Mouse (Mus musculus): ENCODE measurements around the gene 1810013L24Rik. TPM values are rescaled to one million over a fixed set of nuclear protein-coding genes. Genes with fewer than 3 reads are reported as not detected.

The 1810013L24Rik gene
- total RNA-seq (2022) = 100 to 1,000 TPM in 2 of 4 experiments, 10 to 100 TPM in 2; 97.6 to 111 (median 103) TPM

DNA sequence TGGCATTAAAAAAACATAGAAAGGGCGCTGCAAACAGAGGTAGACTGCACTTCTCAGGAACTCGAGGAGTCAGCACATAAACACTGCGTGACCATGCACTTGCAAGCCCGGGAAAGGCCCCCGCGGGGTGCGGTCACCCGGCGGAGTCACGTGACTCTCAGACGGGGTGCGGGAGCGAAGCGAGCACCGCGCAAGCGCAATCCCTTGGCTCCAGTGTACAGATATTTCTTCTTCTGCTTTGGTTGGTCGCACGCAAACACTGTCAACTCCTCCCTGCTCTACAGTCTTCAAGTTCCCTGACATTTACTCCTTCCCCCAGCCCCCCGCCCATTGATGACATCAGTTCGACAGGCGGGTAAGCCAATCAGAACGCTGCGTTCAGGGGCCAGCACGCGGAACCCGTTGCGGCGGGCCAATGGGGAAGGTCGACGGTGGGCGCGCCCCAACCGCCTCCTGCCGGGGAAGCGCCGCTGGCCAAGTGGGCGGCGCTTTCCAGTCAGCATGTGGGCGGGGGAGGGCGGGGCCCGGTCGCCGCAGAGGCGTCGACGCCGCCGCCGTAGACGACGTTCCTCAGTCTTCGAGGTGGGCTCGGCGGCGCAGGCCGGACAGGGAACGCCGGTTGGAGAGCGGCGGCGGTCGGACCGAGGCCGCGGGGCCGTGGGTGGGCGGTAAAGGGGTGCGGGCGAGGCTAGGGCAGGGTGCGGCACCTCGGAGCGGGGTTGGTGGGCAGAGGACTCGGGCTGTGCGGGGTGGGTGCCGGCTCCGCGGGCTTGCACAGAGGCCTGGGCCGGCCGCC lies at the start of gene 1810013L24Rik:
TSS of gene 1810013L24Rik (plus strand) at position 537 of the 796 bp plus-strand sequence.
- DNase-seq (ENCODE audit: low spot score in 2 of 2) = peak; percentile 95 to 97

DNA sequence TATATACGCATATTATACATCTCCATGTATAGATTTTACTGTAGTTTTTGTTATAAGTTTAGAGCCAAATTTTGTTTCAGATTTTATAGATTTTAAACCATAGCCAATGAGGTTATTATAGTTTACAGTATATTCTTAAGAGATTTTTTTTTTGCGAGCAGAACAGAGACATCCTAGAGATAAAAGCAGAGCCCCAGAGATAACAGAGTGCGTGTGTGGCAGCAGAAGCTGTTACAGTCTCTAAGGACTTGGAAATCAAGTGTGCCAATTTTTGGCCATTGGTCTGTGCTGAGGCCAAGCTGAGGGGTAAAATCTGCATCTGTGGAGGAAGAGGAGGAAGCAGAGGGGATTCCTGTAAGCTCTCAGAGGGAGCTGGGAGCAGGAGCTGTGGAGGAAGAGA lies 49.7 kb upstream of the 1810013L24Rik start:
- DNase-seq (ENCODE audit: low spot score in 2 of 2) = no peak

DNA sequence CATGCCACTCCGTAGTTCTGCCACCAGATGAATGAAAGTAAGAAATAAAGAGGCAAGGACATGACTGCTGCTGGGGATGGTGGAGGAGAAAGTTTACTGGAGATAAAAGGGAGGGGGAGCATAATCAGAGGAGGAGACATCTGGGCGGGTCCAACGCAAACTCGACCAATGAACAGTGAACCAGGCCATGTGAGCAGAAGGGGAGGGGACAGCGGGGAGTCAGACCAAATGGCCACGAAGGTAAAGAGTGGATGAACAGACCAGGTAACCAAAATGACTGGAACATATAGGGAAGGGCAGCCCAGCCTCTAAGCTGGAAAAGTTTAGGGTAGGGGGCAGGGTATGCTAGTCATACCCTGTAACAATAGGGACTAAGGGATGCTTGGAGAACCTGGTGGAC lies 48.7 kb upstream of the 1810013L24Rik start:
- DNase-seq (ENCODE audit: low spot score in 2 of 2) = no peak

DNA sequence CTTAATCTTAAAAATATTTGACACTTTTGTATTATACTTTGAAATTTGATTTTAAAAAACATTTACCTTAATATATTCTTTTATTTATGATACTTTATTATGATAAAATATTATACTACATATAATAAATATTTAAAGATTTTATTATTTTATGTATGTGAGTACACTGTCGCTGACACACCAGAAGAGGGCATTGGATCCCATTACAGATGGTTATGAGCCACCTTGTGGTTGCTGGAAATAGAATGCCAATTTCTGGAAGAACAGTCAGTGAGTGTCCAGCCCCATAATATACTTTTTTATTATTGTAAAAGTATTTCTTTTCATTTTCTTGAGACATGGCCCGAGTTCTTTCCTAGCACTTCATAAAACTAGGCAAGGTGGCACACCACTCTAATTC lies 48.2 kb upstream of the 1810013L24Rik start:
- DNase-seq (ENCODE audit: low spot score in 2 of 2) = no peak

DNA sequence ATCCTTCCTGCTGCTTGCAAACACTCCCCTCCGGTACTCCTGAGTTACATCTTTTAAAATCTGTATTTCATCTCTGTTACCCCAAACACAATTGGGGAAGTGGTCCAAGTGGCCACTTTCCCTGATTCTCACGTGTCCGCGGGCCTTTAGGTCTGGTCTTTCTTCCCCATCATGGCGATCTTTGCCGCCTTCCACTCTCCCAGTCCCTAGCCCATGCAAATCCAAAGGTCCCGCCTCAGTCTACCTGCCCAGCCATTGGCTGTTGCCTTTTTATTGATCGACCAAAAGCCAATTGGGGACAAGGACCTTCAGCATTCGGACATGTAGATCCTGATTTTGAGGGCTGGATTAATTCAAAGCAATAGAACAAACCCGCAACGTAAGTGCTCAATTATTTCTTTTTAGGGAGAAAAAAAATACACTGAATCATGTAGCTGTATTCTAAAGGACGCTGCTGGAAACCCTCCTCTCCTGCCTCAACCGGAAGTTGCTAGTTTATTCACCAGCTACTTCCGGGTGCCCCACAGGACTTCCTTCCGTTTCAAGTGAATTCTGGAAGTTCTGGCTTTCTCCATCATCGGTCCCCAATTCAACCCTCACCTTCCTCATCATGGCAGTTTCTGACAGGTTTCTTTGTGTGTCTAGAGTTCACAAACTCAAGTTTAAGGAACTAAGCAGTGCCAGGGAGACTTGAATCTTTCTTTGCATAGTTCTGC lies 46.5 kb upstream of the 1810013L24Rik start:
- no peak for DNase-seq (ENCODE audit: low spot score in 2 of 2)

DNA sequence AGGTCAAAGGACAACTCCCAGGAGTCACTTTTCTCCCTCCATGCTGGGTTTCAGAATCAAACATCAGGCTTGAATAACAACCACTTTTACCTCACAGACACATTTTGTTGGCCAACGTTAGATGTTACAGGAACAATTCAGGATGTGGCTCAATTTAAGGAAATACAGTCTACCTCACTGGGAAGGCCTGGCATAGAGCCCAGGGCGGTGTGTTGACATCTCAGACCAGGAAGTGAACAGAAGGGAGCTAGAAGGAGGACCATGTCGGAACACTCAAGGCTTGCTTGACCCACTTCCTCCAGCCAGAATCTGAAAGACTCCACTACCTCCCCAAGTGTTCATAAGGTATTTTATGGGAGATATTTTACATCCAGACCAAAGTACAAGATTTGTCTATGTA lies 45.1 kb upstream of the 1810013L24Rik start:
- no peak for DNase-seq (ENCODE audit: low spot score in 2 of 2)

DNA sequence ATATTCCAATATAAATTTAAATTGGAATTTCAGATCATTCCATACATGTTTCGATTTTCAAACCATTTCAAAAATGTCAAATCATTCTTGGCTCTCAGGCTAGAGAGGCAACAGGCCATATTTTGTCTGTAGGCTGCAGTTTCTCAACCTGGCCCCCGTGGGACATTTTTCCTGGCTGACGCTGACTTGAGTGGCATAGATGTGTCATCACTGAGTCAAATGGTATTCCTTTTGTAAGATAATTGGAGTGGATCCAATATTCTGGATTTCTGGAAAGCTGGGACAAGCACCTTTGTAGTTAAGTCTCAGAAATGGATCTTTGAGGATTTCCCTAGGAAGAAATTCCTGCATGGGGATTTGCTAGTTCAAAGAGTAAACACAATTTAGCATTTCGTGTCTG lies 39.0 kb upstream of the 1810013L24Rik start:
- no peak for DNase-seq (ENCODE audit: low spot score in 2 of 2)

DNA sequence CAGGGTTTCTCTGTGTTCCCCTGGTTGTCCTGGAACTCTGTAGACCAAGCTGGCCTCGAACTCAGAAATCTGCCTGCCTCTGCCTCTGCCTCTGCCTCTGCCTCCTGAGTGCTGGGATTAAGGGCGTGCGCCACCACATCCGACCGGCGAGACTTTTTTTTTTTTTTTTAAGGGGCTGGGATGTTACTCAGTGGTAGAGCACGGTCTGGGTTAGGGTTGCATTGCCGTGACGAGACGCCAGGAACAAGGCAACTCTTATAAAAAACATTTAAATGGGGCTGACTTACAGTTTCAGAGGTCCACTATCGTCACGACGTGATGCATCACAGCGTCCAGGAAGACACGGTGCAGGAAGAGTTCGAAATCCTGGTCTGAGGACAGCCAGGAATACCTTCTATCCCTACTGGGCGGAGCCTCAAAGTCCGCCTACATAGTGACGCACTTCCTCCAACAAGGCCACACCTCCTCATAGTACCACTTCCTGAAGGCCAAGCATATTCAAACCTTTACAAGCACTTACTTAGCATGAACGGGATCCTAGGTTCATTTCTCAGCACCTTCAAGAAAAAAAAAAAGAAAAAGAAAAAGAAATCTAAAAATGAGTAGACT lies 37.8 kb upstream of the 1810013L24Rik start, which contains the start of gene Usp7:
TSS of gene Usp7 (minus strand) at position 360 of the 609 bp plus-strand sequence.
- DNase-seq (ENCODE audit: low spot score in 2 of 2) = no peak

DNA sequence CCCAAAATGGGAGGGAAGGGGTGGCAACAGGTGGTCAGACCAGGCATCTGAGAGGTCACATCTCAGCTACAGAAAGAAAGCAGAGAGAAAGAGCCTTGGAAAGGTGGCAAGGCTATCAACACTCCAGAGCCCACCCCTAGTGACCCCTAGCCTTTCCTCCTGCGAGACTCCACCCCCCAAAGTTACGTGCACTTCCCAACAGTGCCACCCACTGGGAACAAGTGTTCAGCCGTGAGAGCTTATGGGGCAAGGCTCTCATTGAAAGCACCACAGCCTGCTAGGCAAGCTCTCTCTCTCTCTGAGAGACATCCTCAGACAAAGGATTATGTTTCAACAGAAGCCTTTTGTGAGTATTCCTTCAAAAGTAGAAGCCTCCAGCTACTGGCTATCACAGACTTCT lies 34.9 kb upstream of the 1810013L24Rik start:
- no peak for DNase-seq (ENCODE audit: low spot score in 2 of 2)

DNA sequence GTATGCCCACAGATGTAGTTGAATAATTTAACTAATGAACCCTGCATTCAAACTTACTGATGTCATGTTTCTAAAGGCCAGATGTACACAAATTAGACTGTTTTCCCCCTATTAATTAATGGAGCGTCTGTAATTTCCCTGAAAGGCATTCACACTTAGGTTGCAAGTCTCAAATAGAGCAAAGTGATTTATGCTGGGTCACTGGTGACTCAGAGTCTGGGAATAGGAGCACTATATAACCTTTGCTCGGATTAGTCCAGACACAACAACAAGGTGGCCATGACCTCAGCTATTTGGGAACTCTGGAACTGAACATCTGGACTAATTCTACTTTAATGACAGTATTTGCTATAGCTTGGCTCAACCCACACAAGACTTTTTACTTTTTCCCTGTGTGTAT lies 34.0 kb upstream of the 1810013L24Rik start:
- DNase-seq (ENCODE audit: low spot score in 2 of 2) = no peak

DNA sequence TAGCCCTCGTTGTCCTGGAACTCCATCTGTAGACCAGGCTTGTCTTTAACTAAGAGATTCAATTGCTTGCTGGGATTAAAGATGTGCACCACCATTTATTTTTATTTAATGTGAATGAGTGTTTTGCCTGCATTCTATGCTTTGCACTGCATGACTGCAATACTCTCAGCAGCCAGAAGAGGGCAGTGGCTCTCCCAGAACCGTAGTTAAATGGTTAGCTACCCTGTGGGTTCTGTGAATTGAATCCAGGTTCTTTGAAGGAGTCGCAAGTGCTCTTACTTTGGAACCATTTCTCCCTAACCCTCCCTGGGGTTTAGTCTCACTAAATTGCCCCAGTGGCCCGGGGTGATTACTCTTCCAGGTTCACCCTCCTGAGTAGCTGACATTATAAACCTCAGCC lies 23.2 kb upstream of the 1810013L24Rik start:
- DNase-seq (ENCODE audit: low spot score in 2 of 2) = no peak

DNA sequence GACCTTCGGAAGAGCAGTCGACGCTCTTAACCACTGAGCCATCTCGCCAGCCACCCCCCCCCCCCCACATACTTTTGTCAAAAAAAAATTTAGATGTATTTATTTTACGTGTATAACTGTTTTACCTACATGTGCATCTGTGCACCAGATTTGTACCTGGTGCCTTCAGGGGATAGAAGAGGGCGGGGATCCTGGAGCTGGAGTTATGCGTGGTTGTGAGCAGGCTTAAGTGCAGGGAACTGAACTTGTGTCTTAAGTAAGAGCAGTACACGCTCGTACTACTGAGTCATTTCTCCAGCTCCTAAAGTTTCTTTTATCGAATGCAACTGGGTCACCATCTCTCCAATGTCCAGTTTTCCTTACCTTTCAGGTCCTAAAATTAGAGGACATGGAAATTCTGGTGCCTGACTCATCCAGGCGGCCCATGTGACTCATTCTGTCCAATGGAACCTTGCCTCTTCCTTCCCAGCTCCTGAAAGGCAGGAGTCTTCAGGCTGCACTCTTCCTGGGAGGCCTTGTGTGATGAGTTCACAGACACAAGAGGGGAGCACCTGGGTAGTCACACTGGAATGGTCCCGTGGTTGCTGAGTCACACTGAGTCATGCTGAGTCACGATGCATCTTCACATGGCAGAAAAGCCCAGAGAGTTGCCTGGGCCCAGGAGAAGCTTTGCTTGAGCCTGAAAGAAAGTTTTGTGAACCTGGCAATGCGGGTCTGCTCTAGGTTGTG lies 19.3 kb upstream of the 1810013L24Rik start:
- no peak for DNase-seq (ENCODE audit: low spot score in 2 of 2)

DNA sequence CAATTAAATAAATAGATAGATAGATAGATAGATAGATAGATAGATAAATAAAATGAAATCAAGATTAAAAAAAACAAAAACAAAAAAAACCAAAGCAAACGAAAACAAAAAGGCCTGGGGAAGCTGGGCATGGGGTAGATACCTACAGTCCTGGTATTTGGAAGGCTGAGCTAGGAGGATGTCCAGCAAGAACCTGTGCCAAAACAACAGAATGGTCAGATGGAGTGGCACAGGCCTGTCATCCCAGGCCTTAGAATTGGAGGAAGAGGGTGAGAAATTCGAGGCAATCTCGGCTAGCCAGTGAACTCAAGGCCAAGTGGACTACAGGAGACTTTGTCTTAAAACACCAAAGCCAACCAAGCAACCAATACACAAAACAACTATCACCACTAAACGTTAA lies 12.0 kb upstream of the 1810013L24Rik start:
- no peak for DNase-seq (ENCODE audit: low spot score in 2 of 2)

DNA sequence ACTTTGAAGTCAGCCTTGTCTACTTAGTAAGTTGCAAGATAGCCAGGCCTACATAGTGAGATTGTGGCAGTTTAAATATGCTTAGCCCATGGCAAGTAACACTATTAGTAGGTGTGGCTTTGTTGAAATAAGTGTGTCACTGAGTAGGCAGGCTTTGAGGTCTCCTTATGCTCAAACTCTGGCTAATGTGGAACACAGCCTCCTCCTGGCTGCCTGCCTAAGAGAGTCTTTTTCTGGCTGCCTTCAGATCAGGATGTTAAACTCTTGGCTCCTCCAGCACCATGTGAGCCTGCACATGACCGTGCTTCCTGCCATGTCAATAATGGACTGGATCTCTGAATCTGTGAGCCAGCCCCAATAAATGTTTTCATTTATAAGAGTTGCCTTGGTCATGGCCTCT lies 8.5 kb upstream of the 1810013L24Rik start:
- peak in 1 of 2 experiments; percentile 53 for DNase-seq (ENCODE audit: low spot score in 2 of 2)

DNA sequence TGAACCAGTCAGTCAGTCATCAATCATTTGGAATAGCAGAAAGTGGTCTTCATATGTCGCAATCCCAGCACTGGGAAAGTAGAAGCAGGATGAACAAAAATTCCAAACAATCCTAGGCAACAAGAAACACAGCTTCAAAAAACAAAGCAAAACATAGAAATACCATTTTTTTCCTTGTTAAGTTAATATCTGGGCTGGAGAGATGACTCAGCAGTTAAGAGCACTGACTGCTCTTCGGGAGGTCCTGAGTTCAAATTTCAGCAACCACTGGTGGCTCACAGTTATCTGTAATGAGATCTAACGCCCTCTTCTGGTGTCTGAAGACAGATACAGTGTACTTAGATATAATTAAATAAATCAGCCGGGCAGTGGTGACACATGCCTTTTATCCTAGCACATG lies 7.3 kb upstream of the 1810013L24Rik start:
- no peak for DNase-seq (ENCODE audit: low spot score in 2 of 2)

DNA sequence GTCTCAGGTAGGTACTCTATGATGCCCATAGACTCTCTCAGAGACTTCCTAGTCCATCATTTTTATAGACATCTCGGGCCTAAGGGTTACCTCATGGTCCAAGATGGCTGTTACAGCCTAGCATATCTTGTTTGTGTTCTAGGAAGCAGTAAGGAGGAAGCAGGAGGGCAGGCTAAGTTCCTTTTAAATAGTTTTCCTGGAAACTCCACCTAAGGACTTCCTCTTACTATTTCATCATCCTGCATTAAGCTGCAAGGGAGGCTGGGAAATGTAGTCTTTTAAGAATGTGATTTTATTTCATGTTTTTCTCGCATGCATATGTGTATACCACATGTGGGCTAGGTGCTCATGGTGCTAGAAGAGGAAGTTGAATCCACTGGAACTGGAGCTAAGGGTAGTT lies 6.2 kb upstream of the 1810013L24Rik start:
- no peak for DNase-seq (ENCODE audit: low spot score in 2 of 2)

DNA sequence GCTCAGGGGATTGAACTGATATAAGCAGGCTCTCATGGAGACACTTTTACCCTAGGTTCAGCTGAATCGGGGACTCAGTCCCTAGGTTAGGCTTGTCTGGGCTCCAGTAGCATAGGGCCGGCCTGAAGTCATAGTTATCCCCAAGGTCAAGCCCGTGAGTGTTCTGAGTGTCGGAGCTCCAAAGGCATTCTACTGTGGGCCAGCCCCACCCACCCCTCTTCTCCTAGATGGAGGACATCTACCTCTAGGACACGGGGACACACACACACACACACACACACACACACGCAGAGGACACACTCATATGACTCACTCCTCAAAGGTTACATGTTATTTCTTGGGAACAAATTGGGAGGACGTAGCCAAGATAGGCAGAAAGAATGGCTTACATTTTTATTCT lies 2.5 kb upstream of the 1810013L24Rik start:
- DNase-seq (ENCODE audit: low spot score in 2 of 2) = no peak

DNA sequence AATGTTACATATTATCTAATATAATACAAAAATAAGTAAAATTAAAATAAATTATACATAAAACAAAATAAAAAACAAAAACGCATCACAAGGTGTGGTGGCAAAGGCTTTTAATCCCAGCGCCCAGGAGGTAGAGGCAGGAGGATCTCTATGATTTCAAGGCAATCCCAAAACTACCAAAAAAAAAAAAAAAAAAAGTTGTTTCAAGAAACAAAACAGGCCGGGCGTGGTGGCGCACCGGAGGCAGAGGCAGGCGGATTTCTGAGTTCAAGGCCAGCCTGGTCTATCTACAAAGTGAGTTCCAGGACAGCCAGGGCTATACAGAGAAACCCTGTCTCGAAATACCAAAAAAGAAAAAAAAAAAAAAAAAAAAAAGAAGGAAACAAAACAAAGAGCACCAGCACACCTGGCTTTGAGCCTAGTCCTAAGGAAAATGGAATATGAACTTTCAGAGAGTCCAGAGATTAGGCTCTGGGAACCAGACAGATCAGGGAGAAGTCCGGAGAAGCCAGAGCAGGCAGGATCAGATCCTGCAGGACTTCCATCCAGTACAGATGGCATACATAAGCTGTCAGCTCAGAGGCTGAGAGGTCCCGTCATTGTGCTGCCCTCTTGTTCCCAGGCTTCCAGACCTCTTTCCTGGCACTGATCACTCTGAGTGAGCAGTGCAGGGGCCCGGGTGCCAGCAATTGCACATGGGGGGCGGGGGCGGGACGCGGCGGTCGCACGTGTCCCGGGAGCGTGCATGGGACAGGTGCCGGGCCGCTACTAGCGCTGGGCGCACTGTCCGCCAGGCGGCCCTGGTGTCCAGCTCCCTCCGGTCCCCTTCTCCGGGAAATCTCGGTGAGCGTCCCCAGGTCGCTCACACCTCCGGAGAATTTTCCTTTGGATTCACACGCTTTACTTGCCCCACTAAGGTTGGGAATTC lies 1.0 kb upstream of the 1810013L24Rik start:
- peak; percentile 77 to 82 for DNase-seq (ENCODE audit: low spot score in 2 of 2)

DNA sequence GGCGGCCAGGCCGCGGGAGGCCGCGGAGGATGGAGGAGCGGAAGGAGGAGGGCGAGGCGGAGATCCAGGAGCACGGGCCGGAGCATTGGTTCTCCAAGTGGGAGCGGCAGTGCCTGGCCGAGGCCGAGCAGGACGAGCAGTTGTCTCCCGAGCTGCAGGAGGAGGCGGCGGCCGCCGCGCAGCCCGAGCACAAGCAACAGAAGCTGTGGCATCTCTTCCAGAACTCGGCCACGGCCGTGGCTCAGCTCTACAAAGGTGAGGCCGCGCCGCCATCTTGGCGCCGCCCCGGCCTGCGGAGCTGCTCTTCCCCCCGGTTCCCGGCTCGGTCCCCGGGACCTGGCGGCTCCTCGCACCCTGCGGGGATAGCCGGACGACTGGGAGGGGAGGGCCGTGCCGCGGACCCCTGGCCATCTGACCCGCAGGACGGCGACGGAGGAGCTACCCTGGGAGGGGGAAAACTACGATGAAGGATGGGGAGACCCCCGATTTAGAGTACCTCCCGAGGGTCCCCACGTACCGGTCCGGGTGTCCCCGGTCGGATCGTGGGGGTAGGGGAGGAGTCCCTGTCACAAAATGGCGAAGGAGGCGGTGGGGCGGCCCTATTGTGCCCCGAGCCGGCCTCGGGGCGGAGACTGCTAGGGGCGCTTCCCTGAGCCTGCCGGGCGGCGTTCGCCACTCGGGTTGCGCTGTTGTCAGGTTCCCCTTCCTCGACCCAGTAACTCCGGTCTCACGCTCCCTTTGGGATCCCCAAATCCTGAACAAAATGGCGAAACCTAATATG lies 721 bp downstream of the 1810013L24Rik start:
- peak; percentile 51 to 63 for DNase-seq (ENCODE audit: low spot score in 2 of 2)

DNA sequence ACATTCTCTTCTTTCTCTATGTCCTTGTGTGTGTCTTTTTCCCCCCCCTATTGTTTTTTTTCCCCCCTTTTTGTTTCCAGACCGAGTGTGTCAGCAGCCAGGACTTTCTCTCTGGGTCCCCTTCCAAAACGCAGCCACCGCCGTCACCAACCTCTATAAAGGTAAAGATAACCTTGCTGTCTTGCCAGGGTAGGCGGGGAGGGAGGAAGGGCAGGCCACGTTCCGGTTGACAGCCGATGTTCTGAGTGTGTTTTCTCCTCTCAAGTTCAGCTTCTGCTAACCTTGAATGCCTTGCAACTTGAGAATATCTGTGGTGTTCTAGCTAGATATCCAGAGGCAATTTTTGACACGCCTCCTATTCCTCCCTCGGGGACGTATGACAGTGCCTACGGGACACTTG lies 1.3 kb downstream of the 1810013L24Rik start:
- DNase-seq (ENCODE audit: low spot score in 2 of 2) = no peak

Data from gastrocnemius, adult 8-10 months (tissue).